Mouse (Mus musculus) cerebellum, adult 2 months (tissue): ENCODE measurements around the gene Trim8.

Experiments used
- CTCF ChIP-seq: fragments of 200-500 bp; IDR thresholded peaks from 2 replicates; pipeline ENCODE4 v1.5.1; 2011; ENCODE audit warnings: low read depth, mild to moderate bottlenecking, control low read depth, low read length, moderate library complexity, borderline replicate concordance; ENCODE audit not compliant: insufficient read depth
- POLR2A ChIP-seq: fragments of 200-500 bp; IDR thresholded peaks from 2 replicates; pipeline ENCODE4 v1.6.1; 2011; ENCODE audit warnings: low read length, control low read depth, borderline replicate concordance; ENCODE audit not compliant: insufficient read depth

- TF ChIP-seq CTCF (no peak), POLR2A (no peak)
These were observed 560 bp downstream of the Trim8 start for GRCm38 (mm10) chr19:46502069-46502455.
